17 mouse cellular contexts compared by ENCODE assay signal in genomic region chr9:102369141-102369540, GRCm38 (mm10). TPM values are rescaled to one million over a fixed set of nuclear protein-coding genes. Genes with fewer than 3 reads are reported as not detected.
DNase-seq lines count a peak whose midpoint lies in the region; ATAC-seq and TF ChIP-seq lines count a peak whose summit lies in the region.
"Had no signal": no experiment of that assay in that cellular context is flagged by ENCODE, and none has a peak within 500 bp of the region (broad histone marks: within the 10 kb centered on the region; RNA-seq: fewer than 3 reads in every experiment).

No protein-coding gene starts in this region.

- H3K36me3 ChIP-seq in forebrain, postnatal 0 days (ENCODE audit: insufficient read depth) = no peaks in the 10 kb centered on the region
- H3K36me3 ChIP-seq in forebrain, embryonic 14.5 days (ENCODE audit: control insufficient read depth, insufficient read depth, low read length) = no peaks in the 10 kb centered on the region
- H3K36me3 ChIP-seq: hindbrain, embryonic 12.5 days; limb, embryonic 13.5 days; midbrain, embryonic 15.5 days; neural tube, embryonic 13.5 days had no signal

- no peak overlapping the region for H3K27ac ChIP-seq in forebrain, postnatal 0 days (ENCODE audit: low read depth, low read length)
- no peak overlapping the region for H3K27ac ChIP-seq in forebrain, embryonic 14.5 days (ENCODE audit: low read depth, low read length)
- H3K27ac ChIP-seq: hindbrain, embryonic 12.5 days; limb, embryonic 13.5 days; midbrain, embryonic 15.5 days; neural tube, embryonic 13.5 days had no signal

- H3K4me3 ChIP-seq in forebrain, postnatal 0 days (ENCODE audit: low read depth, low read length) = no peak overlapping the region
- H3K4me3 ChIP-seq in forebrain, embryonic 14.5 days (ENCODE audit: low read depth, low read length) = no peak overlapping the region
- H3K4me3 ChIP-seq: hindbrain, embryonic 12.5 days; limb, embryonic 13.5 days; midbrain, embryonic 15.5 days; neural tube, embryonic 13.5 days had no signal

- no peak for ATAC-seq in forebrain, postnatal 0 days
- ATAC-seq in forebrain, embryonic 14.5 days = no peak
- ATAC-seq in erythroblast, adult 5-6 weeks (replicated peaks; ENCODE audit: low FRiP score, poor library complexity, severe bottlenecking) = no peak
- ATAC-seq: midbrain, embryonic 15.5 days had no signal

- peak; percentile 41 for TF ChIP-seq CTCF in forebrain, postnatal 0 days (IDR thresholded peaks at IDR 0.05; ENCODE audit: low read depth)

- no peaks in the 10 kb centered on the region for H3K27me3 ChIP-seq in forebrain, postnatal 0 days (ENCODE audit: insufficient read depth, low read length)
- no peaks in the 10 kb centered on the region for H3K27me3 ChIP-seq in forebrain, embryonic 14.5 days (replicated peaks; ENCODE audit: control insufficient read depth, insufficient read depth, low read length)
- H3K27me3 ChIP-seq: hindbrain, embryonic 12.5 days; limb, embryonic 13.5 days; midbrain, embryonic 15.5 days; neural tube, embryonic 13.5 days had no signal

- no peak for DNase-seq in forebrain, postnatal 0 days
- DNase-seq in forebrain, embryonic 14.5 days (ENCODE audit: low spot score) = no peak
- peak; percentile 14 to 20 for DNase-seq in kidney, postnatal 4 days
- no peak for DNase-seq in kidney, adult 18-20 months
- DNase-seq in thymus, postnatal 4 days = peak; percentile 23
- no peak for DNase-seq in thymus, postnatal 0 days (ENCODE audit: low spot score)
- no peak for DNase-seq in adrenal gland, postnatal 4 days (ENCODE audit: low spot score in 2 of 2)
- DNase-seq: adrenal gland, postnatal 25 days; cerebellum, adult 11 months; kidney, adult 9 months; lung, postnatal 36 days; thymus, adult 18-20 months had no signal

- no peaks in the 10 kb centered on the region for H3K4me1 ChIP-seq in forebrain, postnatal 0 days (ENCODE audit: insufficient read depth)
- H3K4me1 ChIP-seq in forebrain, embryonic 14.5 days (ENCODE audit: control insufficient read depth, insufficient read depth, low read length) = no peaks in the 10 kb centered on the region
- H3K4me1 ChIP-seq: midbrain, embryonic 15.5 days; neural tube, embryonic 13.5 days had no signal

- 72% methylated on average over 3 of the region's 3 CpGs for WGBS in forebrain, postnatal 0 days
- 76% methylated on average over 3 of the region's 3 CpGs for WGBS in forebrain, embryonic 14.5 days

- H3K9ac ChIP-seq in forebrain, postnatal 0 days = no peak overlapping the region
- H3K9ac ChIP-seq in forebrain, embryonic 14.5 days (ENCODE audit: low read length) = no peak overlapping the region
- H3K9ac ChIP-seq: hindbrain, embryonic 12.5 days; limb, embryonic 13.5 days; midbrain, embryonic 15.5 days; neural tube, embryonic 13.5 days had no signal

- no peak overlapping the region for H3K4me2 ChIP-seq in forebrain, postnatal 0 days (ENCODE audit: low read depth)
- H3K4me2 ChIP-seq in forebrain, embryonic 14.5 days (ENCODE audit: low read length) = no peak overlapping the region
- H3K4me2 ChIP-seq: hindbrain, embryonic 12.5 days; limb, embryonic 13.5 days; midbrain, embryonic 15.5 days; neural tube, embryonic 13.5 days had no signal

- H3K9me3 ChIP-seq in forebrain, postnatal 0 days (ENCODE audit: low read length) = no peaks in the 10 kb centered on the region
- H3K9me3 ChIP-seq in forebrain, embryonic 14.5 days (replicated peaks; ENCODE audit: control insufficient read depth, low read length) = no peaks in the 10 kb centered on the region
- H3K9me3 ChIP-seq: hindbrain, embryonic 12.5 days; limb, embryonic 13.5 days; midbrain, embryonic 15.5 days; neural tube, embryonic 13.5 days had no signal

RNA-seq across cellular contexts. Expression of gene Ephb1, which starts 14.6 kb away (rescaled TPM):
- 37.7 and 48.6 TPM in 2 replicates for total RNA-seq in forebrain, postnatal 0 days (2014; rRNA removed)
- 26.8 and 34.9 TPM in 2 replicates for polyA plus RNA-seq in forebrain, postnatal 0 days (2015; fragmentation: Nextera tagmentation; extraction: Ambion mirVana)
- 27.8 and 32.5 TPM in 2 replicates for polyA plus RNA-seq in forebrain, embryonic 14.5 days (2014; fragmentation: Nextera tagmentation; extraction: Ambion mirVana)
- 0.17 and 0.23 TPM in 2 replicates for polyA plus RNA-seq in thymus, postnatal 0 days (2015; fragmentation: Nextera tagmentation; extraction: Ambion mirVana)
- total RNA-seq in adrenal gland, postnatal 4 days (2021) = 1 to 10 TPM; 4.5 to 5.7 TPM
- 0.84 TPM in 1 of 2 replicates, not detected in the other for total RNA-seq in erythroblast, adult 5-6 weeks (2015; ENCODE audit: low replicate concordance)
- total RNA-seq in erythroblast, adult 5-6 weeks (2017; ENCODE audit: low replicate concordance) = 0.17 TPM in 1 of 2 replicates, not detected in the other

Comparison
In these comparisons a context has a peak if more than half of its experiments do, and no peak if none do; other contexts are left out.
1. DNase-seq: peak in kidney, postnatal 4 days (2 of 2) and thymus, postnatal 4 days (single experiment); none in forebrain, postnatal 0 days (single experiment), forebrain, embryonic 14.5 days (single experiment), kidney, adult 18-20 months (single experiment), thymus, postnatal 0 days (single experiment) and adrenal gland, postnatal 4 days (0 of 2).